Mouse (Mus musculus): ENCODE measurements around the gene Ltv1.

GRCm38 (mm10) chr10:13220061-13220460, 27.1 kb upstream of the Ltv1 start:
- TF ChIP-seq CTCF (IDR thresholded peaks at IDR 0.05; ENCODE audit: borderline replicate concordance, insufficient read depth, low read length) (no peak), POLR2A (IDR thresholded peaks at IDR 0.05; ENCODE audit: low read depth, low read length) (no peak)

All from embryonic fibroblast, embryonic 13.5 days (primary cell).